Mouse (Mus musculus) liver, embryonic 12.5 days (tissue): ENCODE measurements around the gene Itgb3. TPM values are rescaled to one million over a fixed set of nuclear protein-coding genes. Genes with fewer than 3 reads are reported as not detected.

Source experiments
- ATAC-seq: fragments of 200-750 bp; cut with Nextera tagmentation; 2 replicates; pipeline ENCODE4 v1.8.0; 2017; ENCODE audit warnings: moderate number of reproducible peaks, mild to moderate bottlenecking, moderate library complexity
- H3K27ac ChIP-seq: fragments of 300-500 bp; sonication (generic); 2 replicates; pipeline ENCODE4 v1.5.1; 2016; ENCODE audit warnings: mild to moderate bottlenecking
- H3K27me3 ChIP-seq: fragments of 300-500 bp; sonication (generic); replicated peaks from 2 replicates; pipeline ENCODE4 v1.6.1; 2016; ENCODE audit warnings: mild to moderate bottlenecking, moderate library complexity
- H3K36me3 ChIP-seq: fragments of 300-500 bp; sonication (generic); 2 replicates; pipeline ENCODE4 v1.6.1; 2016; ENCODE audit warnings: mild to moderate bottlenecking, moderate library complexity
- H3K4me1 ChIP-seq: fragments of 300-500 bp; sonication (generic); 2 replicates; pipeline ENCODE4 v1.6.1; 2016
- H3K4me2 ChIP-seq: fragments of 300-500 bp; sonication (generic); 2 replicates; pipeline ENCODE4 v1.6.1; 2016; ENCODE audit warnings: mild to moderate bottlenecking, moderate library complexity
- H3K4me3 ChIP-seq: fragments of 300-500 bp; sonication (generic); 2 replicates; pipeline ENCODE4 v1.5.1; 2016; ENCODE audit warnings: mild to moderate bottlenecking, moderate library complexity
- H3K9ac ChIP-seq: fragments of 300-500 bp; sonication (generic); 2 replicates; pipeline ENCODE4 v1.6.1; 2016; ENCODE audit warnings: mild to moderate bottlenecking, moderate library complexity
- H3K9me3 ChIP-seq: fragments of 300-500 bp; sonication (generic); replicated peaks from 2 replicates; pipeline ENCODE4 v1.6.1; 2016; ENCODE audit warnings: mild to moderate bottlenecking, moderate library complexity
- WGBS: fragments of 180-500 bp; shearing (Covaris S2); methylation state at CpG from one replicate; pipeline ENCODE4 v1.1.7; 2016; ENCODE audit not compliant: insufficient replicate concordance; 5-methylcytosine and 5-hydroxymethylcytosine counted together
- polyA plus RNA-seq: library from polyadenylated mRNA; unstranded; fragments of >200 nt; fragmentation: Nextera tagmentation; extraction: Ambion mirVana; gene quantifications from 2 replicates; pipeline ENCODE4 v1.2.1, GENCODE M21; 2016

Gene Itgb3
- polyA plus RNA-seq, 1 experiment from 2014 or later = 36.4 TPM

DNA sequence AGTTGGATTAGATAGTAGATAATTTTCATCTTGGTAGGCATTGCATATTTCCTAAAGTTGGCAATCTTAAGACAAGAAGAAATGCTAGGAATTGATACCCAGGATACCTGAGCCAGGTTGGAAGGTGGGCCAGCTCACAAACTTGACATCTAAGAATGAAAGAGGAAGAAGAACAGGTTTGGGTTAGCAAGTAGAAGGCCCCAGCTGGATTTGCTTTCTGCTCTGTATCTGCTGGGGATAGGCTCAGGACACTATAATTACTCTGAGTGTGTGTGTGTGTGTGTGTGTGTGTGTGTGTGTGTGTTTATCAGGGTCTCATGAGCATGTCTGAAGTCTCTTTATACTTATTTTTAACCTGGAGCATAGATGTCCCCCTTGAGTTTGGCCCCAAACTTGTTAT is 18.8 kb downstream of the Itgb3 start:
- H3K4me1 ChIP-seq = peaks cover 66% of the 10 kb centered on the region
- H3K9me3 ChIP-seq = no peaks in the 10 kb centered on the region
- H3K4me2 ChIP-seq = peak overlapping the region; percentile 46
- H3K36me3 ChIP-seq = no peaks in the 10 kb centered on the region
- H3K4me3 ChIP-seq = no peak overlapping the region
- ATAC-seq = no peak
- no peak overlapping the region for H3K27ac ChIP-seq
- H3K9ac ChIP-seq = no peak overlapping the region
- peaks cover 6% of the 10 kb centered on the region; the same call in 1 of the 2 replicates for H3K27me3 ChIP-seq

DNA sequence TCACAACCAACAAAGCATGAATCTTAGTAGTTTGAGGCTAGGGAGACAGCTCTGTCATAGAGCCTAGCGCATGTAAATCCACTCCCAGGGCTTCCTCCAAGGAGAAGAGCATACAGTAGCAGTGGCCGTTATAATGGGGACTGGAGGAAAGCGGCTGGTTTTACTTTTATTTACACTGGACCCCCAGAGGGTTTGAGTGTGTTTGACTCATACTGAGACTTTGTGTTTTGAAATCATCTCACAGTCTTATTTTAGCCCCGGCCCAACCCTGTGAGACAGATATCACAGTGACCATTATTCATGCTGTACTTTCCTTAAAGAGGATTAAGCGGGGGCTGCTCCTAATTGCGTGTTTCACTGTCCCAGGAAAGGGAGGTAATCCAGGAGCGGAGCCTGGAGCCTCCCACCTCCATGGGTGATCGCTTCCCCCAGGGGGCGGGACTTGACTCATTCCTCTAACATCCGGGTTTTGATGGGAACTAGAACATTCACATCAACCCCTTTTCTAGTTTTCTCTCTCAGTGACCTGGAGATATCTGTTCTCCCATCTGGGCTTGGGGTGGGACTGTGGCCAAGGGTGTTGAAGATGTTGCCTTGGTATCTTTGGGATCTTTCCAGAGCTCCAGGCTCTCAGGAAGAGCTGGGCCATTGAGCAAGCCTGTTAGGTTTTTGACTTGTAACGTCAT is 20.0 kb downstream of the Itgb3 start:
- Histone ChIP-seq H3K4me2 (no peak overlapping the region), H3K36me3 (no peaks in the 10 kb centered on the region), H3K4me1 (peaks cover 55% of the 10 kb centered on the region), H3K9ac (no peak overlapping the region), H3K27me3 (peaks cover 6% of the 10 kb centered on the region; the same call in 1 of the 2 replicates), H3K4me3 (no peak overlapping the region), H3K27ac (no peak overlapping the region), H3K9me3 (no peaks in the 10 kb centered on the region)
- 68% methylated on average over 11 of the region's 11 CpGs for WGBS
- no peak for ATAC-seq

DNA sequence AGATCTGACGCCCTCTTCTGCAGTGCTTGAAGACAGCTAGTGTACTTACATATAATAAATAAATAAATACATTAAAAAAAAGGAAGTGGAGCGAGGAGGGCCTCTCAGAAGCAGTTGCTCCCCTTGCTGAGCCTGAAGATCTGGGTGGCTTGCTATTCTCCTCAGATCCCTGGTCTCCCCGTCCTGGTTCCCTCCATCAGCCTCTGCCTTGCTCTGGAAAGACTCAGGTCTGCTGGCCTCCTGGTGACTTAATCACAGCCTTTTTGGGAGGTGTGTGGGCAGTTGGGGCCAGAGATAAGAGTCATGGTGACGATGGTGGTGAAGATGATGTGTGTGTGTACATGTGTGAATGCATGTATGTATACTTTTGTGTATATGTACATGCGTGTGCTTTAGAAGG is 20.8 kb downstream of the Itgb3 start:
- WGBS = 57% methylated on average over 5 of the region's 5 CpGs
- H3K27ac ChIP-seq = no peak overlapping the region
- H3K27me3 ChIP-seq = peaks cover 6% of the 10 kb centered on the region; the same call in 1 of the 2 replicates
- no peak overlapping the region for H3K9ac ChIP-seq
- H3K4me3 ChIP-seq = no peak overlapping the region
- no peaks in the 10 kb centered on the region for H3K36me3 ChIP-seq
- no peaks in the 10 kb centered on the region for H3K9me3 ChIP-seq
- H3K4me2 ChIP-seq = no peak overlapping the region
- ATAC-seq = no peak
- H3K4me1 ChIP-seq = peaks cover 48% of the 10 kb centered on the region

DNA sequence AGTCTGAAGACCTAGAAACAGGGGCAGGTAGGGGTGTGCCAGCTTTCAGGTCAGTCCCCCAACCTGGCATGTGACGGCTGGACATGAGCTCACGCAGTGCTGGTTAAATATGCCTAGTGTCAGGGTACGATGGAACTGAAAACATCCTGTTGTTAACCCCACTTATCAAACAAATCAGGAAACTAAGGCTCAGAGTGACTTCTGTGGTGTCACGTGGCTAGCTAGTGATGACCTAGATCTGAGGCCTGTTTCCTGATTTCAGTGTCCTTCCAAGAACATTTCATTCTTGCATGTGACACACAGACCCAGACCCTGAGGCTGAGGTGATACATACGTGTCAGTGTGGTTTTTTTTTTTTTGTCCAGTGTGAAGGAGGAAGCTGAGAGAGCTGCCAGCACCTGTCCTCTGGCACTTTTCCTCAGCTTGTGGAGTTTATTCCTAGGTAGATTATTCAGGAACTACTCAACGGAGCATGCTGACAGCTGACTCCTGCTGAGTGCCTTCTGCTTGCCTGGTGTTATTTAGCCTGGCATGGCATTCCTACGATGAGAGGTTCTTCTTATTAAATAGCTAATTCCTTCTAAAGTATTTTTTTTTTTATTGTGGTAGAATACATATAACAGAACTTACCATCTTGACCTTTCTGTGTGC is 22.5 kb downstream of the Itgb3 start:
- Histone ChIP-seq H3K36me3 (no peaks in the 10 kb centered on the region), H3K9me3 (no peaks in the 10 kb centered on the region), H3K4me1 (peaks cover 35% of the 10 kb centered on the region), H3K9ac (no peak overlapping the region), H3K4me3 (no peak overlapping the region), H3K27me3 (peaks cover 3% of the 10 kb centered on the region; the same call in 1 of the 2 replicates), H3K27ac (no peak overlapping the region), H3K4me2 (no peak overlapping the region)
- no peak for ATAC-seq
- 29% methylated on average over 7 of the region's 7 CpGs for WGBS

DNA sequence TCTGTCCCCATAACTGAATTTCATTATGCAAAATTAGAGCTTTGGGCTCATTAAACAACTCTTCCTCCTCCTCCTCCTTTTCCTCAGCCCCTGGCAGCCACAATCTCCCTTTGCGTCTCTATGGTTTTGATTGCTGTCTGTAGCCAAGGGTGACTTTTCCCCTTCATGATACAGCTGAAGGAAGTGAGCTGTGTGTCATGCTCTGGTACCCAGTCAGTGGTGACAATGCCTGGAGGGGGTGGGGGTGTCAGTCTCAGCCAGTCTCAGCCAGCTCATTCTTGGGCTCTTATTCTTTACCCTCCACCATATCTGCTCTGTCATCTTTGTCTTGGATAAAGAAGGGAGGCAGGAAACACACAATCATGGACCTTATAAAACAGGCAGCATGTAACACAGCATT is 23.5 kb downstream of the Itgb3 start:
- H3K9ac ChIP-seq = no peak overlapping the region
- H3K4me1 ChIP-seq = peaks cover 25% of the 10 kb centered on the region
- ATAC-seq = no peak
- no peaks in the 10 kb centered on the region for H3K9me3 ChIP-seq
- H3K27me3 ChIP-seq = peaks cover 3% of the 10 kb centered on the region; the same call in 1 of the 2 replicates
- no peak overlapping the region for H3K4me3 ChIP-seq
- no peaks in the 10 kb centered on the region for H3K36me3 ChIP-seq
- 50% methylated on average over 1 of the region's 1 CpGs for WGBS
- H3K4me2 ChIP-seq = no peak overlapping the region
- no peak overlapping the region for H3K27ac ChIP-seq

DNA sequence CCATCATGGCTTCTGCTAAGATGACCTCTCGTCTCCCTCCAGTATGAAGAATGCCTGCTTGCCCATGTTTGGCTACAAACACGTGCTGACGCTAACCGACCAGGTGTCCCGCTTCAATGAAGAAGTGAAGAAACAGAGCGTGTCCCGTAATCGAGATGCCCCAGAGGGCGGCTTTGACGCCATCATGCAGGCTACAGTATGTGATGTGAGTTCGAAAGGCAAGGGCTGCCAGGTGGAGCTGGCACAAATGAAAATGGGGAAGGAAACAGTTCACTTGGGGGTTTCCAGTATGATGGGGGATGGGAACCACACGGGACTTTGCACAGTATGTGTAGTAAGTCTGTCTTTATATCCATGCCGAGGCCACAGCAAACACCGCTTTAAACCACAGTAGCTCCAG is 29.2 kb downstream of the Itgb3 start:
- Histone ChIP-seq H3K9ac (no peak overlapping the region), H3K27ac (no peak overlapping the region), H3K36me3 (no peaks in the 10 kb centered on the region), H3K4me1 (no peaks in the 10 kb centered on the region), H3K4me2 (no peak overlapping the region), H3K9me3 (no peaks in the 10 kb centered on the region), H3K4me3 (no peak overlapping the region), H3K27me3 (no peaks in the 10 kb centered on the region; the same call in 1 of the 2 replicates)
- no peak for ATAC-seq
- WGBS = 73% methylated on average over 14 of the region's 14 CpGs

DNA sequence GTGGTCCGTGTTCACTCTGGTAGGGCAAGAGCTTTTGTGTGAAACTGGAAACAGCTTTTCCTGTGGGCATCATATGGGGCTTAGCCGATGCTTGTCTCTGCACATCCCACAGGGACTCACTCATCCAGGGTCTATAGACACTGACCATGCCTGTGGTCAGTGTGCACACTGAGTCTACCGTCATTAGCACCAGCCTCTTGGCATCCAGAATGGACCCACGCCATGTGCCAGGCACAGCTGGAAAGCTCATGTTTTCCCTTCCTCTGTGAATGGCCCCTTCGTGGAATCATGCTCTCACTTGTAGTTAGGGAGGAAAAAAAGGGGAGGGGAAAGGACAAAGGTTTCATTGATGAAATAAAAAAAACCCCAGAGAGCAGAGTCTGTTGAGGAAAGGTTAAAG is 30.2 kb downstream of the Itgb3 start:
- 74% methylated on average over 5 of the region's 5 CpGs for WGBS
- ATAC-seq = no peak

DNA sequence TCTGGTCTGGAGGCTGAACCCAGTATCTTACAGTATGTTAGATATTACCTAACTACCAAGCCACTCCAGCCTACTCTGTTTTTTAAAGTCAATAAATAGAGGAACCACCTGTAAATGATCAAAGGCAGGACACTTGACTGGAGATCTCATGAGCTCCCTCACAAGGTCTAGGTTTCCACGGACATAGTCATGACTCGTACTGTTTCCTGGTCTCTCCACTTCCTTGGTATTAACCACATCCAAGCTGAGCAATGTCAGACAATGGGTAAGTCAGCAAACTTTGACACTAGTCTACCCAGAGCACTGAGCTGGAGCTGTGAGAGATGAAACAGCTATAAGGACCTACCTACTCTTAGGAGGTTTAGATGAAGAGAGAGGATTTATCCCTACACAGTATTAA is 31.1 kb downstream of the Itgb3 start:
- H3K9ac ChIP-seq = no peak overlapping the region
- H3K4me3 ChIP-seq = no peak overlapping the region
- no peaks in the 10 kb centered on the region; the same call in 1 of the 2 replicates for H3K27me3 ChIP-seq
- H3K36me3 ChIP-seq = no peaks in the 10 kb centered on the region
- H3K4me1 ChIP-seq = no peaks in the 10 kb centered on the region
- 42% methylated on average over 2 of the region's 2 CpGs for WGBS
- H3K27ac ChIP-seq = no peak overlapping the region
- ATAC-seq = no peak
- H3K9me3 ChIP-seq = no peaks in the 10 kb centered on the region
- no peak overlapping the region for H3K4me2 ChIP-seq

More for the DNA sequence above, 30.2 kb downstream of the Itgb3 start:
- H3K4me3 ChIP-seq = no peak overlapping the region
- no peak overlapping the region for H3K27ac ChIP-seq
- no peak overlapping the region for H3K9ac ChIP-seq
- no peaks in the 10 kb centered on the region for H3K36me3 ChIP-seq
- no peaks in the 10 kb centered on the region; the same call in 1 of the 2 replicates for H3K27me3 ChIP-seq
- no peaks in the 10 kb centered on the region for H3K4me1 ChIP-seq
- no peak overlapping the region for H3K4me2 ChIP-seq
- no peaks in the 10 kb centered on the region for H3K9me3 ChIP-seq

DNA sequence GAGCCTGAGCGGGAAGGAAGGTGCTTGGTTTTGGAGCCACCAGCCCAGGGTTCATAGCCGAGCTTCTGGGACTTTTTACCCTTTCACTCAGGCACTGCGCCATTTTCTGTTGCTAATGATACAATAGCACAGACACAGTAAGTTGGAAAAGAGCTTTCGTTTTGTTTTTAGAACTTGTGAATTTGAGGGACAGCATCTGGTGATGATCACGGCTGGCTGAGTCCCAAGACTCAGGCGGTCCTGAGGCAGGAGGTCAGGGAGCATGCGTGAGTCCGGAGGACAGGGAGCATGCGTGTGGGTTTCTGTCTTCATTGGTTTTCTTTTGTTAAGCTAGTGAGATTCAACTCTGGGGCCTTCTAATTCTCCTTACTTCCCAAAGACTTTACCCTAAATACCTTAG is 31.8 kb downstream of the Itgb3 start:
- H3K4me3 ChIP-seq = no peak overlapping the region
- H3K27me3 ChIP-seq = no peaks in the 10 kb centered on the region; the same call in 1 of the 2 replicates
- H3K36me3 ChIP-seq = no peaks in the 10 kb centered on the region
- no peak for ATAC-seq
- WGBS = 78% methylated on average over 9 of the region's 9 CpGs
- no peaks in the 10 kb centered on the region for H3K9me3 ChIP-seq
- no peak overlapping the region for H3K9ac ChIP-seq
- H3K27ac ChIP-seq = no peak overlapping the region
- H3K4me2 ChIP-seq = no peak overlapping the region
- H3K4me1 ChIP-seq = no peaks in the 10 kb centered on the region

DNA sequence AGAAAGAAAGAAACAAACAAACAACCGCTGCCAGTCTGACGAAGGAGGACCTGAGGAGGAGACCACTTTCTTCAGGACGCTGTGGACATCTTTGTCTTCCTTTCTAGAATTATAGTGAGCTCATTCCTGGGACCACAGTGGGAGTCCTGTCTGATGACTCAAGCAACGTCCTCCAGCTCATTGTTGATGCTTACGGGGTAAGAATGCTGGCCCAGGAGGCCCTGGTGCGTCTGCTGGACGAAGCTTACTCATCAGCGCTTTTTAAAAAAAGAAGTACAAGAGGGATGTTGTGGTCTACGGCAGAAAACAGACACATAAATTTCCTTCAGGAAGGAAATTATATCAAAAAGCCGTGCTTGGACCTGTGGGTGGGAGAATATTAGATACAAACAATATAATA is 33.1 kb downstream of the Itgb3 start:
- H3K9me3 ChIP-seq = no peaks in the 10 kb centered on the region
- H3K4me1 ChIP-seq = no peaks in the 10 kb centered on the region
- no peak overlapping the region for H3K9ac ChIP-seq
- no peak for ATAC-seq
- H3K27ac ChIP-seq = no peak overlapping the region
- no peak overlapping the region for H3K4me3 ChIP-seq
- 69% methylated on average over 10 of the region's 10 CpGs for WGBS
- no peaks in the 10 kb centered on the region for H3K36me3 ChIP-seq
- H3K4me2 ChIP-seq = no peak overlapping the region
- H3K27me3 ChIP-seq = no peaks in the 10 kb centered on the region; the same call in 1 of the 2 replicates

DNA sequence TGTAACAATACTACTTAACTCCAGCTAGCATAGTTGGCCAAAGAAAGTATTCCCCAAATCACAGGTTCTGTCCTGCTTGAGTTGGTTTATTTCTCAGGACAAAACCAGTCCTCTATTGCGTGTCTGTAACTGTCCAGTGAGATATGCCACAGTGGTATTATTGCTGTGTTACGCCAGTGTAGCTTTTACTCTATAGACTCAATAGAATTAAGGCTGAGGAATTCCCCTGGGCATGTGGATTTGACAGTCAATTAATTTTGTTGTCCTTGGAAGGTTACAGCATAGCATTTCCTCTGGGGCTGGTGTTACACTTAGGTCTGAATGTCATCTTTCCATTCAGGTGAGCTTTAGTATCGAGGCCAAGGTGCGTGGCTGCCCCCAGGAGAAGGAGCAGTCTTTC is 35.4 kb downstream of the Itgb3 start:
- H3K36me3 ChIP-seq = no peaks in the 10 kb centered on the region
- no peak for ATAC-seq
- 80% methylated on average over 4 of the region's 4 CpGs for WGBS
- H3K27me3 ChIP-seq = no peaks in the 10 kb centered on the region; the same call in 1 of the 2 replicates
- no peak overlapping the region for H3K4me3 ChIP-seq
- H3K27ac ChIP-seq = no peak overlapping the region
- H3K4me2 ChIP-seq = no peak overlapping the region
- H3K9ac ChIP-seq = no peak overlapping the region
- no peaks in the 10 kb centered on the region for H3K9me3 ChIP-seq
- H3K4me1 ChIP-seq = no peaks in the 10 kb centered on the region

DNA sequence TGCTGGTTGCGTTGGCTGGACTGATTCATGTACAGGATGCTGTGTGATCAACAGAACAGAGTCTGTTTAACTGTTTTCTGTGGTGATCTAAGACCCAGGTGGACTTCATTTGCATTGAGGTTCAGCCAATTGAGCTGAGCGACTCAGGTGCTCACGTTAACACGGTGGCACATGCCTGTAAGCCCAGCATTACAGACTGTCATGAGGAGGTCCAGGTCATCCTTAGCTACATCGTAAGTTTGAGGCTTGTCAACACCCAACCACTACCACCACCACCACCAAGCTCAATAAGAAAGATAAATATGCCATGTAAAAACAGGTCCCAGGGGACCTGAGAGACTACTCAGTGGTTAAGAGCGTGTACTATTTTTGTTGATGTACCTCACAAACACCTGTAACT is 37.6 kb downstream of the Itgb3 start:
- no peak for ATAC-seq
- Histone ChIP-seq H3K36me3 (no peaks in the 10 kb centered on the region), H3K9ac (no peak overlapping the region), H3K27me3 (no peaks in the 10 kb centered on the region; the same call in 1 of the 2 replicates), H3K4me3 (no peak overlapping the region), H3K27ac (no peak overlapping the region), H3K4me1 (no peaks in the 10 kb centered on the region), H3K9me3 (no peaks in the 10 kb centered on the region), H3K4me2 (no peak overlapping the region)
- WGBS = 79% methylated on average over 6 of the region's 6 CpGs
